25 mouse cellular contexts compared by ENCODE assay signal in genomic region chr10:98897913-98898748, GRCm38 (mm10). TPM values are rescaled to one million over a fixed set of nuclear protein-coding genes. Genes with fewer than 3 reads are reported as not detected.
DNase-seq lines count a peak whose midpoint lies in the region; ATAC-seq and TF ChIP-seq lines count a peak whose summit lies in the region.
"Had no signal": no experiment of that assay in that cellular context is flagged by ENCODE, and none has a peak within 500 bp of the region (broad histone marks: within the 10 kb centered on the region; RNA-seq: fewer than 3 reads in every experiment).

No protein-coding gene starts in this region.

- 67% methylated on average over 4 of the region's 4 CpGs for WGBS in intestine, postnatal 0 days
- WGBS in intestine, embryonic 16.5 days, result 85% methylated on average over 4 of the region's 4 CpGs
- WGBS in midbrain, embryonic 11.5 days, result 88% methylated on average over 4 of the region's 4 CpGs
- 87% methylated on average over 4 of the region's 4 CpGs for WGBS in midbrain, postnatal 0 days
- 27% methylated on average over 4 of the region's 4 CpGs for WGBS in macrophage (ENCODE audit: missing documents)
- WGBS in kidney, embryonic 14.5 days, result 88% methylated on average over 4 of the region's 4 CpGs

- ATAC-seq in intestine, postnatal 0 days, result peak; percentile 91
- no peak for ATAC-seq in intestine, embryonic 16.5 days
- no peak for ATAC-seq in midbrain, embryonic 11.5 days (ENCODE audit: low FRiP score)
- ATAC-seq in midbrain, postnatal 0 days (ENCODE audit: low FRiP score), result no peak
- ATAC-seq in kidney, embryonic 14.5 days (ENCODE audit: low FRiP score, low TSS enrichment), result no peak
- ATAC-seq: forebrain, embryonic 13.5 days; hindbrain, embryonic 16.5 days; midbrain, embryonic 15.5 days had no signal

- TF ChIP-seq CTCF in intestine, postnatal 0 days (IDR thresholded peaks at IDR 0.05; ENCODE audit: low read depth), result no peak
- no peak for TF ChIP-seq CTCF in midbrain, postnatal 0 days (IDR thresholded peaks at IDR 0.05)

- no peak overlapping the region for H3K4me3 ChIP-seq in intestine, postnatal 0 days (ENCODE audit: low read depth, low read length)
- no peak overlapping the region for H3K4me3 ChIP-seq in intestine, embryonic 16.5 days (ENCODE audit: low read length)
- no peak overlapping the region for H3K4me3 ChIP-seq in midbrain, embryonic 11.5 days (ENCODE audit: low read depth, low read length)
- H3K4me3 ChIP-seq in midbrain, postnatal 0 days (ENCODE audit: low read depth, low read length), result no peak overlapping the region
- H3K4me3 ChIP-seq in macrophage (ENCODE audit: inconsistent target), result no peak overlapping the region
- H3K4me3 ChIP-seq in kidney, embryonic 14.5 days (ENCODE audit: low read length), result no peak overlapping the region
- H3K4me3 ChIP-seq: forebrain, embryonic 13.5 days; hindbrain, embryonic 10.5 days; left cerebral cortex, adult 2 months; limb, embryonic 15.5 days; midbrain, embryonic 15.5 days; neural tube, embryonic 15.5 days had no signal

- no peaks in the 10 kb centered on the region for H3K4me1 ChIP-seq in intestine, postnatal 0 days (replicated peaks; ENCODE audit: control insufficient read depth, insufficient read depth, low read length)
- H3K4me1 ChIP-seq in intestine, embryonic 16.5 days (ENCODE audit: control insufficient read depth, insufficient read depth, low read length), result no peaks in the 10 kb centered on the region; the same call in 1 of the 2 replicates
- H3K4me1 ChIP-seq in midbrain, embryonic 11.5 days (ENCODE audit: control insufficient read depth, insufficient read depth, low read length), result no peaks in the 10 kb centered on the region
- no peaks in the 10 kb centered on the region for H3K4me1 ChIP-seq in midbrain, postnatal 0 days (ENCODE audit: insufficient read depth, low read length)
- no peaks in the 10 kb centered on the region for H3K4me1 ChIP-seq in kidney, embryonic 14.5 days (ENCODE audit: control insufficient read depth, insufficient read depth, low read length)
- H3K4me1 ChIP-seq: forebrain, embryonic 13.5 days; hindbrain, embryonic 10.5 days; limb, embryonic 15.5 days; midbrain, embryonic 15.5 days; neural tube, embryonic 15.5 days had no signal

- no peak overlapping the region for H3K4me2 ChIP-seq in intestine, postnatal 0 days (replicated peaks; ENCODE audit: low read depth)
- H3K4me2 ChIP-seq in intestine, embryonic 16.5 days (ENCODE audit: low read depth, low read length), result no peak overlapping the region
- no peak overlapping the region for H3K4me2 ChIP-seq in midbrain, embryonic 11.5 days
- H3K4me2 ChIP-seq in midbrain, postnatal 0 days (ENCODE audit: low read depth, low read length, poor library complexity, severe bottlenecking), result no peak overlapping the region
- H3K4me2 ChIP-seq in kidney, embryonic 14.5 days (replicated peaks; ENCODE audit: low read depth, low read length), result no peak overlapping the region
- H3K4me2 ChIP-seq: forebrain, embryonic 13.5 days; heart, embryonic 11.5 days; limb, embryonic 15.5 days; midbrain, embryonic 15.5 days; neural tube, embryonic 15.5 days had no signal

- peak; percentile 28 for DNase-seq in midbrain, embryonic 11.5 days (ENCODE audit: low spot score, missing footprints)
- no peak for DNase-seq in midbrain, postnatal 0 days (ENCODE audit: low spot score)
- no peak for DNase-seq in gastrocnemius, adult 8-10 months (ENCODE audit: low spot score in 2 of 2)
- DNase-seq in kidney, postnatal 14 days, result no peak
- DNase-seq: adrenal gland, postnatal 25 days; cerebellum, adult 11-12 months; cerebellum, postnatal 10 days; gastrocnemius, postnatal 10 days; heart, adult 11 months; kidney, adult 11 months; left cerebral cortex, postnatal 4 days; thymus, adult 2 months had no signal

- H3K27me3 ChIP-seq in intestine, postnatal 0 days (replicated peaks; ENCODE audit: control insufficient read depth, insufficient read depth, low read length), result no peaks in the 10 kb centered on the region
- no peaks in the 10 kb centered on the region for H3K27me3 ChIP-seq in intestine, embryonic 16.5 days (replicated peaks; ENCODE audit: control insufficient read depth, insufficient read depth, low read length)
- H3K27me3 ChIP-seq in midbrain, embryonic 11.5 days (ENCODE audit: control insufficient read depth, insufficient read depth, low read length), result no peaks in the 10 kb centered on the region
- no peaks in the 10 kb centered on the region for H3K27me3 ChIP-seq in midbrain, postnatal 0 days (ENCODE audit: insufficient read depth, low read length)
- no peaks in the 10 kb centered on the region for H3K27me3 ChIP-seq in kidney, embryonic 14.5 days (ENCODE audit: control insufficient read depth, insufficient read depth, low read length)
- H3K27me3 ChIP-seq: forebrain, embryonic 13.5 days; limb, embryonic 15.5 days; midbrain, embryonic 15.5 days; neural tube, embryonic 15.5 days had no signal

- H3K9me3 ChIP-seq in intestine, postnatal 0 days (ENCODE audit: control insufficient read depth), result no peaks in the 10 kb centered on the region
- H3K9me3 ChIP-seq in intestine, embryonic 16.5 days (ENCODE audit: control insufficient read depth, low read length), result no peaks in the 10 kb centered on the region
- no peaks in the 10 kb centered on the region for H3K9me3 ChIP-seq in midbrain, embryonic 11.5 days (ENCODE audit: control insufficient read depth, low read length)
- H3K9me3 ChIP-seq in midbrain, postnatal 0 days (ENCODE audit: low read length), result no peaks in the 10 kb centered on the region
- H3K9me3 ChIP-seq in kidney, embryonic 14.5 days (ENCODE audit: control insufficient read depth, low read length), result no peaks in the 10 kb centered on the region
- H3K9me3 ChIP-seq: forebrain, embryonic 13.5 days; hindbrain, embryonic 10.5 days; limb, embryonic 15.5 days; midbrain, embryonic 15.5 days; neural tube, embryonic 15.5 days had no signal

- H3K27ac ChIP-seq in intestine, postnatal 0 days (ENCODE audit: low read depth, low read length), result no peak overlapping the region
- no peak overlapping the region for H3K27ac ChIP-seq in intestine, embryonic 16.5 days (ENCODE audit: low read length)
- H3K27ac ChIP-seq in midbrain, embryonic 11.5 days (ENCODE audit: low read depth, low read length), result no peak overlapping the region
- H3K27ac ChIP-seq in midbrain, postnatal 0 days (ENCODE audit: low read depth, low read length), result no peak overlapping the region
- H3K27ac ChIP-seq in macrophage, result peak overlapping the region; percentile 95
- H3K27ac ChIP-seq in kidney, embryonic 14.5 days (ENCODE audit: low read depth, low read length), result no peak overlapping the region
- H3K27ac ChIP-seq: forebrain, embryonic 13.5 days; hindbrain, embryonic 10.5 days; left cerebral cortex, adult 2 months; limb, embryonic 15.5 days; midbrain, embryonic 15.5 days; neural tube, embryonic 15.5 days; stomach, postnatal 0 days had no signal

- H3K36me3 ChIP-seq in intestine, postnatal 0 days (ENCODE audit: control insufficient read depth, insufficient read depth), result no peaks in the 10 kb centered on the region
- no peaks in the 10 kb centered on the region for H3K36me3 ChIP-seq in intestine, embryonic 16.5 days (ENCODE audit: control insufficient read depth, insufficient read depth, low read length)
- no peaks in the 10 kb centered on the region for H3K36me3 ChIP-seq in midbrain, embryonic 11.5 days (ENCODE audit: control insufficient read depth, insufficient read depth, low read length)
- H3K36me3 ChIP-seq in midbrain, postnatal 0 days (ENCODE audit: insufficient read depth, low read length), result no peaks in the 10 kb centered on the region
- no peaks in the 10 kb centered on the region for H3K36me3 ChIP-seq in macrophage (ENCODE audit: inconsistent target)
- H3K36me3 ChIP-seq in kidney, embryonic 14.5 days (ENCODE audit: control insufficient read depth, insufficient read depth, low read length), result no peaks in the 10 kb centered on the region
- H3K36me3 ChIP-seq: hindbrain, embryonic 10.5 days; limb, embryonic 15.5 days; midbrain, embryonic 15.5 days; neural tube, embryonic 15.5 days had no signal

- no peaks in the 10 kb centered on the region for H3K79me2 ChIP-seq in macrophage (ENCODE audit: inconsistent target)

- no peak overlapping the region for H3K9ac ChIP-seq in intestine, postnatal 0 days (ENCODE audit: low read depth, low read length)
- no peak overlapping the region for H3K9ac ChIP-seq in intestine, embryonic 16.5 days (ENCODE audit: low read depth, low read length)
- no peak overlapping the region for H3K9ac ChIP-seq in midbrain, embryonic 11.5 days (ENCODE audit: low read length)
- no peak overlapping the region for H3K9ac ChIP-seq in midbrain, postnatal 0 days (replicated peaks; ENCODE audit: low read length, poor library complexity, severe bottlenecking)
- H3K9ac ChIP-seq in kidney, embryonic 14.5 days (ENCODE audit: low read depth, low read length), result no peak overlapping the region
- H3K9ac ChIP-seq: forebrain, embryonic 13.5 days; limb, embryonic 15.5 days; midbrain, embryonic 15.5 days; neural tube, embryonic 15.5 days had no signal

RNA-seq across cellular contexts. Expression of gene Atp2b1, which starts 16.1 kb away (rescaled TPM):
- 179 and 193 TPM in 2 replicates for polyA plus RNA-seq in intestine, postnatal 0 days (2015; fragmentation: Nextera tagmentation; extraction: Ambion mirVana)
- 149 and 151 TPM in 2 replicates for polyA plus RNA-seq in intestine, embryonic 16.5 days (2015; fragmentation: Nextera tagmentation; extraction: Ambion mirVana)
- polyA plus RNA-seq in midbrain, embryonic 11.5 days (2014; fragmentation: Nextera tagmentation; extraction: Ambion mirVana), result 76.4 and 88.3 TPM in 2 replicates
- total RNA-seq in midbrain, postnatal 0 days (2014; rRNA removed), result 189 and 224 TPM in 2 replicates
- polyA plus RNA-seq in midbrain, postnatal 0 days (2015; fragmentation: Nextera tagmentation; extraction: Ambion mirVana), result 275 and 299 TPM in 2 replicates
- 1,000 to 10,000 TPM in 3 of 26 experiments, 100 to 1,000 TPM in 23; 379 to 1,083 (median 632) TPM for total RNA-seq in macrophage (2018; cell fraction: chromatin; rRNA removed)
- total RNA-seq in macrophage (2018; cell fraction: cytosol; rRNA removed), result 100 to 1,000 TPM in 22 of 26 experiments, 10 to 100 TPM in 4; 93.4 to 277 (median 163) TPM
- total RNA-seq in macrophage (2018; cell fraction: nucleus; rRNA removed), result 100 to 1,000 TPM; 320 to 861 (median 504) TPM
- 95.0 to 177 TPM (median 143 TPM) in 3 replicates for polyA plus RNA-seq in macrophage (2018)
- total RNA-seq in gastrocnemius, adult 8-10 months (2022), result 10 to 100 TPM; 61.9 to 75.9 (median 73.7) TPM
- 123 and 149 TPM in 2 replicates for polyA plus RNA-seq in kidney, embryonic 14.5 days (2014; fragmentation: Nextera tagmentation; extraction: Ambion mirVana)
